ENCODE assay signal across 9 mouse cellular contexts in genomic region chr17:25565244-25565643, GRCm38 (mm10). TPM values are rescaled to one million over a fixed set of nuclear protein-coding genes. Genes with fewer than 3 reads are reported as not detected.
DNase-seq lines count a peak whose midpoint lies in the region; ATAC-seq and TF ChIP-seq lines count a peak whose summit lies in the region.
"Had no signal": no experiment of that assay in that cellular context is flagged by ENCODE, and none has a peak within 500 bp of the region (broad histone marks: within the 10 kb centered on the region; RNA-seq: fewer than 3 reads in every experiment).

No protein-coding gene starts in this region.

- DNase-seq in heart, postnatal 14 days: peak; percentile 25 to 43
- no peak for DNase-seq in heart, postnatal 4 days
- DNase-seq in layer of hippocampus, adult 8-10 months (ENCODE audit: low spot score in 2 of 2): peak; percentile 58 to 65
- no peak for DNase-seq in adrenal gland, postnatal 14 days
- no peak for DNase-seq in gastrocnemius, postnatal 14 days

- no peak for TF ChIP-seq CTCF in olfactory bulb, adult 2 months (IDR thresholded peaks at IDR 0.05; ENCODE audit: insufficient read depth, low read depth, low read length)

- 32% methylated on average over 6 of the region's 6 CpGs for WGBS in embryonic facial prominence, embryonic 12.5 days
- 38% methylated on average over 6 of the region's 6 CpGs for WGBS in olfactory bulb, adult 2 months

- TF ChIP-seq POLR2A in olfactory bulb, adult 2 months (IDR thresholded peaks at IDR 0.05; ENCODE audit: insufficient read depth, low read depth, low read length): no peak

- intact Hi-C loops in heart, postnatal 14 days (cut with DNase I): no loop called here
- intact Hi-C loops in gastrocnemius, postnatal 14 days (cut with DNase I; ENCODE audit: low total_unique reads): loop anchor here (5.0 kb wide), 1 partner anchor 132 kb away; no protein-coding TSS in a partner anchor

- no peak overlapping the region for H3K4me3 ChIP-seq in embryonic facial prominence, embryonic 12.5 days
- no peak overlapping the region for H3K4me3 ChIP-seq in olfactory bulb, adult 2 months (ENCODE audit: insufficient read depth, low read depth, low read length)

- no peak overlapping the region for H3K27ac ChIP-seq in embryonic facial prominence, embryonic 12.5 days
- H3K27ac ChIP-seq in olfactory bulb, adult 2 months (ENCODE audit: insufficient read depth, low read depth, low read length): 0 out of 2 replicates have a peak overlapping the region, but pooled peaks have one; percentile 24

- H3K9ac ChIP-seq in embryonic facial prominence, embryonic 12.5 days: 0 out of 2 replicates have a peak overlapping the region, but pooled peaks have one; percentile 20

- 0 out of 2 replicates have a peak overlapping the region, but pooled peaks have one; percentile 9 for H3K4me2 ChIP-seq in embryonic facial prominence, embryonic 12.5 days (replicated peaks)

- no peaks in the 10 kb centered on the region for H3K9me3 ChIP-seq in embryonic facial prominence, embryonic 12.5 days

- H3K36me3 ChIP-seq in embryonic facial prominence, embryonic 12.5 days: 0 out of 2 replicates have a peak, but pooled peaks cover 3% of the 10 kb centered on the region

- H3K27me3 ChIP-seq in embryonic facial prominence, embryonic 12.5 days: peaks cover 22% of the 10 kb centered on the region

- peaks cover 35% of the 10 kb centered on the region for H3K4me1 ChIP-seq in embryonic facial prominence, embryonic 12.5 days
- peaks cover 44% of the 10 kb centered on the region for H3K4me1 ChIP-seq in olfactory bulb, adult 2 months (ENCODE audit: control insufficient read depth, insufficient read depth, low read length)

- ATAC-seq in embryonic facial prominence, embryonic 12.5 days (ENCODE audit: insufficient number of reproducible peaks, insufficient read depth, low FRiP score, low TSS enrichment): no peak
- ATAC-seq in megakaryocyte-erythroid progenitor cell, adult 5-6 weeks (replicated peaks; ENCODE audit: low FRiP score, low TSS enrichment, poor library complexity, severe bottlenecking): no peak

RNA-seq across cellular contexts. Expression of gene Sox8, which starts 5.2 kb away (rescaled TPM):
- under 1 TPM; 0.56 to 0.67 TPM for total RNA-seq in heart, postnatal 14 days (2021)
- total RNA-seq in heart, postnatal 4 days (2021): under 1 TPM; 0.45 to 0.48 TPM
- 11.8 and 13.2 TPM in 2 replicates for polyA plus RNA-seq in embryonic facial prominence, embryonic 12.5 days (2016; fragmentation: Nextera tagmentation; extraction: Ambion mirVana)
- total RNA-seq in layer of hippocampus, adult 8-10 months (2022): 10 to 100 TPM; 47.4 to 54.5 (median 52.1) TPM
- not detected in 2 replicates for polyA plus RNA-seq in olfactory bulb, adult 2 months (2012; ENCODE audit: insufficient read depth, insufficient read length, low replicate concordance, missing spikeins)
- total RNA-seq in adrenal gland, postnatal 14 days (2021): 1.4 and 1.6 TPM in 2 replicates
- not detected in 2 replicates for total RNA-seq in megakaryocyte-erythroid progenitor cell, adult 5-6 weeks (2014; fragmentation: Nextera tagmentation)
- total RNA-seq in megakaryocyte-erythroid progenitor cell, adult 5-6 weeks (2017): not detected in 2 replicates
- 1 to 10 TPM; 7.2 to 8.8 TPM for total RNA-seq in gastrocnemius, postnatal 14 days (2021)
- total RNA-seq: MEL had no signal

RNA-seq across cellular contexts. Expression of gene Lmf1, which starts 13.6 kb away (rescaled TPM):
- 10 to 100 TPM; 26.2 to 28.0 TPM for total RNA-seq in heart, postnatal 14 days (2021)
- 10 to 100 TPM; 26.2 to 27.6 TPM for total RNA-seq in heart, postnatal 4 days (2021)
- polyA plus RNA-seq in embryonic facial prominence, embryonic 12.5 days (2016; fragmentation: Nextera tagmentation; extraction: Ambion mirVana): 29.4 and 31.4 TPM in 2 replicates
- total RNA-seq in layer of hippocampus, adult 8-10 months (2022): 10 to 100 TPM; 27.0 to 33.4 (median 28.4) TPM
- polyA plus RNA-seq in olfactory bulb, adult 2 months (2012; ENCODE audit: insufficient read depth, insufficient read length, low replicate concordance, missing spikeins): not detected in 2 replicates
- 40.2 and 40.6 TPM in 2 replicates for total RNA-seq in adrenal gland, postnatal 14 days (2021)
- 17.6 and 24.2 TPM in 2 replicates for total RNA-seq in megakaryocyte-erythroid progenitor cell, adult 5-6 weeks (2014; fragmentation: Nextera tagmentation)
- total RNA-seq in megakaryocyte-erythroid progenitor cell, adult 5-6 weeks (2017): 3.2 and 4.8 TPM in 2 replicates
- total RNA-seq in gastrocnemius, postnatal 14 days (2021): 10 to 100 TPM; 13.1 to 13.8 TPM

Comparison
In these comparisons a context has a peak if more than half of its experiments do, and no peak if none do; other contexts are left out.
1. DNase-seq: peak in heart, postnatal 14 days (2 of 2) and layer of hippocampus, adult 8-10 months (2 of 2); none in heart, postnatal 4 days (single experiment), adrenal gland, postnatal 14 days (single experiment) and gastrocnemius, postnatal 14 days (single experiment).
2. RNA of gene Sox8, which starts 5.2 kb away (total RNA-seq): 47.4 to 54.5 TPM in layer of hippocampus, adult 8-10 months; 7.2 to 8.8 TPM in gastrocnemius, postnatal 14 days, 1.4 to 1.6 TPM in adrenal gland, postnatal 14 days, 0.56 to 0.67 TPM in heart, postnatal 14 days, 0.45 to 0.48 TPM in heart, postnatal 4 days and not detected in megakaryocyte-erythroid progenitor cell, adult 5-6 weeks; every median in the first group is over 4 times any median in the second.